Mouse (Mus musculus) adrenal gland, postnatal 0 days (tissue): ENCODE measurements around the gene Sh2b3. TPM values are rescaled to one million over a fixed set of nuclear protein-coding genes. Genes with fewer than 3 reads are reported as not detected.

Experiments
- microRNA-seq: library from miRNA; unstranded; fragments of <30 nt; microRNA quantifications from one replicate; pipeline ENCODE4, GENCODE M21; 2016; ENCODE audit warnings: borderline replicate concordance; ENCODE audit not compliant: insufficient number of aligned reads
- polyA plus RNA-seq: library from polyadenylated mRNA; unstranded; fragments of >200 nt; fragmentation: Nextera tagmentation; extraction: Ambion mirVana; gene quantifications from 2 replicates; pipeline ENCODE4 v1.2.1, GENCODE M21; 2015

Gene Sh2b3
- polyA plus RNA-seq = 13.1 and 20.9 TPM in 2 replicates

DNA sequence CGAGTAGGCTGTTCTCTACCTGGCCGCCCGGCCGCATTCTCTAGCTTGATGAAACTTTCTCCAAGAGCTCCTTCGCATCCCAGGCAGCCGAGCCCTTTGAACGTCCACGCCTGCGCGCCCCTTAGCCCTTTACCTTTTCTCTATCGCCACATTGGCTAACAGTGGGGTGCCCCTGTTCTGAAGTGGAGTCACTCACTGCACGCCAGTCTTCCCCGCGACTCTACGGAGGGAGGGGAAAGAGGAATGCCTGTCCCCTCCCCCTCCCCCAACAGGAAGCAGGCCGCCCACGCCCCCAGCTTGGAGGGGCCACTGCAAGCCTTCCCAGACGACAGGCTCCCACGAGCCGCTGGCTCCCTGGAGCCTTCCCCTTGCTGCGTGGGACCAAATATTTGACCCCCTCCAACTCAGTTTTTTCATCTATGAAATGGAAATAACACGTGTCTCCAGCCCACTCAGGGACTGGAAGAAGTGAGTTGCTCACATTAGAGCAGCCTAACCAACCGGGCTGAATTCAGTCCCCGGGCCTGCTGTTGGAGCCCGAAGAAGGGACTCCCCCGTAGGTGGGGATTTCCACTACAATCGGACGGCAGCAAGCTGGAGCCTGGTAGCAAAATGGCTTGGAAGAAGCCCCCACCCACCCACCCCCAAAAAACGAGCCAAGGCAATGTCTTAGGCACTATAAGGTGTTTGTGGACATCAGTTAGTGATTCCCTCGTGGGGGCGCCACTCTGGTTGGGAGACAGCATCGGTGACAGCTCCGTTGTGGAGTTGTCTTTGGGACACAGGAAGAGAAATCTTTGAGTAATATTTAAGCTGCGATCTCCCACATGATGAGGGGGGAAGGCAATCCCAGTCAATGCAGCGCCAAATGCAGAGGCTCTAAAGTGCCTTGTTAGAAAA, at the start of gene Sh2b3:
TSS of gene Sh2b3 (minus strand) at position 206 of the 900 bp plus-strand sequence.

DNA sequence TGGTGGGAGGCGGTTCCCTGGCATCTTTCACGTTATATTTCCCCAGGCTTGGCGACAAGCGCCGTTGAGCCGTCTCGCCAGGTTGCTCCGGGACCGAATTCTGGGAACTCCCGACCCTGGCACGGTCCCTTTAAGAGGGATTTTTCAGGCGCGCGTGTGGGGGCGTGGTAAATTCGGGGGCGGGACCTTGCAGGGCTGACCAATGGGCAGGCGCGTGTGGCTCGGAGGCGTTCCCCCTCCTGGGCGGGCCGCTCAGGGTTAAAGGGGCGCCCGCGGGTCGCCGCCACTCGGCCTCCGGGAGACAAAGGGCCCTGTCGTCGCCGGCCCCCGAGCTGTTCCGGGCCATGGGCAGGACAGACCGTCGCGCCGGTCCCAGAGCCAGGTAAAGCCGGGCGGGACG, 11.3 kb upstream of the Sh2b3 start, which contains the start of gene Pheta1:
TSS of gene Pheta1 (plus strand) at position 242 of the 400 bp plus-strand sequence.

Small RNA genes lying within 50 kb of the gene (microRNA-seq; reads per million reads assigned to microRNA genes)
- not detected for gene Mir7031

Other genes with a start within 250 kb of the Sh2b3 start
- 233 and 493 TPM in 2 replicates for gene Aldh2, start 243.8 kb downstream of the Sh2b3 start, polyA plus RNA-seq
- gene Acad12, start 218.7 kb downstream of the Sh2b3 start, polyA plus RNA-seq = 5.8 and 9.6 TPM in 2 replicates
- 4.5 and 5.3 TPM in 2 replicates for gene Acad10, start 177.1 kb downstream of the Sh2b3 start, polyA plus RNA-seq
- 29.9 and 36.1 TPM in 2 replicates for gene Brap, start 177.1 kb downstream of the Sh2b3 start, polyA plus RNA-seq
- 63.0 and 79.0 TPM in 2 replicates for gene Atxn2, start 126.3 kb downstream of the Sh2b3 start, polyA plus RNA-seq
- 17.5 and 19.0 TPM in 2 replicates for gene Pheta1, start 11.3 kb upstream of the Sh2b3 start, polyA plus RNA-seq
- gene Cux2, start 212.5 kb upstream of the Sh2b3 start, polyA plus RNA-seq = 3.9 and 5.8 TPM in 2 replicates